In genomic region chr7:112204380-112204963, GRCm38 (mm10) we compare ENCODE assay signal across 10 mouse cellular contexts. TPM values are rescaled to one million over a fixed set of nuclear protein-coding genes. Genes with fewer than 3 reads are reported as not detected.
DNase-seq lines count a peak whose midpoint lies in the region; ATAC-seq and TF ChIP-seq lines count a peak whose summit lies in the region.
"Had no signal": no experiment of that assay in that cellular context is flagged by ENCODE, and none has a peak within 500 bp of the region (broad histone marks: within the 10 kb centered on the region; RNA-seq: fewer than 3 reads in every experiment).

No protein-coding gene starts in this region.

- TF ChIP-seq CTCF in gastrocnemius, adult 2 months (IDR thresholded peaks at IDR 0.05): no peak

- H3K9me3 ChIP-seq in heart, embryonic 12.5 days (replicated peaks): peaks cover 4% of the 10 kb centered on the region; the same call in 1 of the 2 replicates
- H3K9me3 ChIP-seq in stomach, embryonic 15.5 days: no peaks in the 10 kb centered on the region
- no peaks in the 10 kb centered on the region for H3K9me3 ChIP-seq in hindbrain, embryonic 10.5 days

- peak overlapping the region; percentile 29; the same call in 1 of the 2 replicates for H3K4me3 ChIP-seq in gastrocnemius, adult 2 months
- no peak overlapping the region for H3K4me3 ChIP-seq in heart, embryonic 12.5 days
- H3K4me3 ChIP-seq in stomach, embryonic 15.5 days (replicated peaks): no peak overlapping the region
- no peak overlapping the region for H3K4me3 ChIP-seq in hindbrain, embryonic 10.5 days

- WGBS in heart, embryonic 12.5 days: 19% methylated on average over 6 of the region's 6 CpGs
- WGBS in stomach, embryonic 15.5 days: 36% methylated on average over 6 of the region's 6 CpGs
- 72% methylated on average over 6 of the region's 6 CpGs for WGBS in hindbrain, embryonic 10.5 days

- H3K9ac ChIP-seq in heart, embryonic 12.5 days: 0 out of 2 replicates have a peak overlapping the region, but pooled peaks have one; percentile 13
- no peak overlapping the region for H3K9ac ChIP-seq in stomach, embryonic 15.5 days

- DNase-seq in gastrocnemius, adult 2 months: no peak
- DNase-seq in gastrocnemius, adult 8-10 months (ENCODE audit: low spot score in 2 of 2): no peak
- DNase-seq in right cerebral cortex, adult 18-20 months: peak; percentile 79
- no peak for DNase-seq in right cerebral cortex, postnatal 14 days
- no peak for DNase-seq in testis, postnatal 10 days (ENCODE audit: low spot score)
- DNase-seq in hindbrain, embryonic 10.5 days (ENCODE audit: low spot score): no peak

- H3K36me3 ChIP-seq in heart, embryonic 12.5 days: no peaks in the 10 kb centered on the region
- no peaks in the 10 kb centered on the region for H3K36me3 ChIP-seq in stomach, embryonic 15.5 days
- H3K36me3 ChIP-seq in hindbrain, embryonic 10.5 days: no peaks in the 10 kb centered on the region
- H3K36me3 ChIP-seq: G1E had no signal

- peaks cover 52% of the 10 kb centered on the region for H3K4me1 ChIP-seq in heart, embryonic 12.5 days (replicated peaks)
- H3K4me1 ChIP-seq in stomach, embryonic 15.5 days: peaks cover 15% of the 10 kb centered on the region; the same call in 1 of the 2 replicates
- peaks cover 20% of the 10 kb centered on the region; the same call in 1 of the 2 replicates for H3K4me1 ChIP-seq in hindbrain, embryonic 10.5 days (replicated peaks)

- no peak overlapping the region for H3K4me2 ChIP-seq in heart, embryonic 12.5 days
- no peak overlapping the region for H3K4me2 ChIP-seq in stomach, embryonic 15.5 days

- intact Hi-C loops in gastrocnemius, adult 2 months (cut with DNase I): no loop called here

- peak overlapping the region; percentile 81 for H3K27ac ChIP-seq in gastrocnemius, adult 2 months
- H3K27ac ChIP-seq in heart, embryonic 12.5 days (ENCODE audit: poor library complexity, severe bottlenecking): peak overlapping the region; percentile 87
- peak overlapping the region; percentile 73 for H3K27ac ChIP-seq in stomach, embryonic 15.5 days
- no peak overlapping the region for H3K27ac ChIP-seq in hindbrain, embryonic 10.5 days

- peak; percentile 22; the same call in 1 of the 2 replicates for ATAC-seq in heart, embryonic 12.5 days (ENCODE audit: insufficient number of reproducible peaks, low FRiP score)
- no peak for ATAC-seq in stomach, embryonic 15.5 days (ENCODE audit: insufficient read depth, low FRiP score, low read depth)

- H3K27me3 ChIP-seq in heart, embryonic 12.5 days (replicated peaks): no peaks in the 10 kb centered on the region
- H3K27me3 ChIP-seq in stomach, embryonic 15.5 days (replicated peaks): no peaks in the 10 kb centered on the region
- H3K27me3 ChIP-seq in hindbrain, embryonic 10.5 days (ENCODE audit: insufficient read depth, poor library complexity, severe bottlenecking): peaks cover 5% of the 10 kb centered on the region; the same call in 1 of the 2 replicates

RNA-seq across cellular contexts. Expression of gene Mical2, which starts 21.2 kb away (rescaled TPM):
- 100 to 1,000 TPM; 124 to 136 TPM for total RNA-seq in gastrocnemius, adult 2 months (2021)
- 100 to 1,000 TPM; 172 to 236 (median 206) TPM for total RNA-seq in gastrocnemius, adult 8-10 months (2022)
- 156 and 163 TPM in 2 replicates for polyA plus RNA-seq in heart, embryonic 12.5 days (2016; fragmentation: Nextera tagmentation; extraction: Ambion mirVana)
- polyA plus RNA-seq in stomach, embryonic 15.5 days (2015; fragmentation: Nextera tagmentation; extraction: Ambion mirVana): 12.5 and 12.7 TPM in 2 replicates
- polyA plus RNA-seq in hindbrain, embryonic 10.5 days (2016; fragmentation: Nextera tagmentation; extraction: Ambion mirVana): 0.77 and 1.2 TPM in 2 replicates
- polyA plus RNA-seq: G1E had no signal

RNA-seq across cellular contexts. Expression of gene Dkk3, which starts 45.6 kb away (rescaled TPM):
- 1 to 10 TPM; 2.1 to 2.4 TPM for total RNA-seq in gastrocnemius, adult 2 months (2021)
- 10 to 100 TPM in 2 of 4 experiments, 1 to 10 TPM in 2; 4.8 to 19.6 (median 8.7) TPM for total RNA-seq in gastrocnemius, adult 8-10 months (2022)
- 91.4 and 96.7 TPM in 2 replicates for polyA plus RNA-seq in heart, embryonic 12.5 days (2016; fragmentation: Nextera tagmentation; extraction: Ambion mirVana)
- polyA plus RNA-seq in stomach, embryonic 15.5 days (2015; fragmentation: Nextera tagmentation; extraction: Ambion mirVana): 30.7 and 33.1 TPM in 2 replicates
- 7.3 and 9.0 TPM in 2 replicates for polyA plus RNA-seq in hindbrain, embryonic 10.5 days (2016; fragmentation: Nextera tagmentation; extraction: Ambion mirVana)
- total RNA-seq: megakaryocyte progenitor cell, adult 5-6 weeks had no signal
- polyA plus RNA-seq: G1E had no signal

Comparison
In these comparisons a context has a peak if more than half of its experiments do, and no peak if none do; other contexts are left out.
1. RNA of gene Mical2, which starts 21.2 kb away (polyA plus RNA-seq): 156 to 163 TPM in heart, embryonic 12.5 days; 12.5 to 12.7 TPM in stomach, embryonic 15.5 days and 0.77 to 1.2 TPM in hindbrain, embryonic 10.5 days; every median in the first group is over 10 times any median in the second.